Mouse (Mus musculus) limb, embryonic 11.5 days (tissue): Measurements from ENCODE around the gene Tapbpl. TPM values are rescaled to one million over a fixed set of nuclear protein-coding genes. Genes with fewer than 3 reads are reported as not detected.

Experiments used
- ATAC-seq: fragments of 200-750 bp; cut with Nextera tagmentation; 2 replicates; pipeline ENCODE4 v1.8.0; 2017; ENCODE audit warnings: low read depth; ENCODE audit not compliant: insufficient number of reproducible peaks, low FRiP score, low TSS enrichment
- DNase-seq: peaks from one replicate; pipeline ENCODE4 v3.0.0-alpha.2; 2015; ENCODE audit warnings: low spot score
- H3K27ac ChIP-seq: fragments of 300-500 bp; sonication (generic); replicated peaks from 2 replicates; pipeline ENCODE4 v1.5.1; 2014; ENCODE audit warnings: low read depth, mild to moderate bottlenecking, low read length
- H3K27me3 ChIP-seq: fragments of 300-500 bp; sonication (generic); 2 replicates; pipeline ENCODE4 v1.6.1; 2014; ENCODE audit warnings: mild to moderate bottlenecking, low read length, mixed read lengths; ENCODE audit not compliant: control insufficient read depth, insufficient read depth
- H3K36me3 ChIP-seq: fragments of 300-500 bp; sonication (generic); 2 replicates; pipeline ENCODE4 v1.6.1; 2014; ENCODE audit warnings: mild to moderate bottlenecking, low read length, moderate library complexity, mixed read lengths; ENCODE audit not compliant: control insufficient read depth, insufficient read depth
- H3K4me1 ChIP-seq: fragments of 300-500 bp; sonication (generic); 2 replicates; pipeline ENCODE4 v1.6.1; 2014; ENCODE audit warnings: low read length, mixed read lengths; ENCODE audit not compliant: control insufficient read depth, insufficient read depth
- H3K4me2 ChIP-seq: fragments of 300-500 bp; sonication (generic); 2 replicates; pipeline ENCODE4 v1.6.1; 2014; ENCODE audit warnings: low read depth, mild to moderate bottlenecking, moderate library complexity; ENCODE audit not compliant: severe bottlenecking
- H3K4me3 ChIP-seq: fragments of 300-500 bp; sonication (generic); 2 replicates; pipeline ENCODE4 v1.5.1; 2014; ENCODE audit warnings: low read depth, low read length
- H3K9ac ChIP-seq: fragments of 300-500 bp; sonication (generic); 2 replicates; pipeline ENCODE4 v1.6.1; 2014; ENCODE audit warnings: mild to moderate bottlenecking, low read length
- H3K9me3 ChIP-seq: fragments of 300-500 bp; sonication (generic); 2 replicates; pipeline ENCODE4 v1.6.1; 2016; ENCODE audit warnings: low read length; ENCODE audit not compliant: control insufficient read depth
- WGBS: fragments of 180-500 bp; shearing (Covaris S2); extraction: QIAGEN DNeasy Blood & Tissue Kit; methylation state at CpG from one replicate; pipeline ENCODE4 v1.1.7; 2014; 5-methylcytosine and 5-hydroxymethylcytosine counted together
- polyA plus RNA-seq: library from polyadenylated mRNA; unstranded; fragments of >200 nt; fragmentation: Nextera tagmentation; extraction: Ambion mirVana; gene quantifications from 2 replicates; pipeline ENCODE4 v1.2.1, GENCODE M21; 2014

The Tapbpl gene
- polyA plus RNA-seq, 1 experiment from 2014 or later, result 0.87 TPM

DNA sequence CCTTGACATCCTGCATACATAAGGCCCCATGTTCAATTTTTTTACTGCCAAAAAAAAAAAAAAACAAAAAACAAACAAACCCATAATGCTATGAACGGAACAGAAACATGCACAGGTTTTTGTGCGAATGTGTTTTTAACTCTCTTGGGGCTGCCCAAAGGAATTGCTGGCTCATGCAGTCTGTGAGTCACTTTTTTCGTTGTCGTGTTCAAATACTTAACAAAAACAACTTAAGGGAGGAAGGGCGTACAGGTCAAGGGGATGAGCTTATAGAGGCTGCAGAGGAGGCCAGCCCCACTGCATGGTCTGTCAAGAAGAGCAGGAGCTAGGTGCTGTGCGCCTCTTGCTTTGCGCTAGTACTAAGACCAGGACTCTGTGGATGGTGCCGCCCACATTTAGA lies 21.1 kb upstream of the Tapbpl start:
- WGBS, result 91% methylated on average over 8 of the region's 8 CpGs
- Histone ChIP-seq H3K36me3 (no peaks in the 10 kb centered on the region), H3K4me3 (no peak overlapping the region), H3K9me3 (no peaks in the 10 kb centered on the region), H3K9ac (no peak overlapping the region), H3K27ac (no peak overlapping the region), H3K4me1 (no peaks in the 10 kb centered on the region), H3K4me2 (no peak overlapping the region), H3K27me3 (no peaks in the 10 kb centered on the region)
- DNase-seq (no peak), ATAC-seq (no peak)

DNA sequence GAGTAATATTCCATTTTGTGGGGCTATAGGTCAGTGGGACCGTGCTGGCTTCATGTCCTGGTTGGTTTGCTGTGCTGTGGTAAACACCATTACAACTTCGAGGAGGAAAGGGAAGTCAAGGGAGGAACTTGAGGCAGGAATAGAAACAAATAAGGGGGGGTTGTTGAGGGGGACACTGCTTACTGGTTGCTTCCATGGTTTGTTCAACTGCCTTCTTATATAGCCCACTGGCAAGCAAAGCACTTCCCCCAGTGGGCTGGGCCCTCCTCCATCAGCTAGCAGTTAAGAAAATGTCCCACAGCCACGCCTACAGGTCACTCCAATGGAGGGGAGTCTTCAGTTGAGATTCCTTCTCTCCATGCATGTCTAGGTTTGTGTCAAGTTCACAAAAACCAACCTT lies 20.6 kb upstream of the Tapbpl start:
- no peaks in the 10 kb centered on the region for H3K27me3 ChIP-seq
- H3K36me3 ChIP-seq, result no peaks in the 10 kb centered on the region
- H3K27ac ChIP-seq, result no peak overlapping the region
- H3K9me3 ChIP-seq, result no peaks in the 10 kb centered on the region
- DNase-seq, result no peak
- no peak overlapping the region for H3K9ac ChIP-seq
- no peaks in the 10 kb centered on the region for H3K4me1 ChIP-seq
- no peak for ATAC-seq
- H3K4me2 ChIP-seq, result no peak overlapping the region
- no peak overlapping the region for H3K4me3 ChIP-seq
- 87% methylated on average over 3 of the region's 3 CpGs for WGBS

DNA sequence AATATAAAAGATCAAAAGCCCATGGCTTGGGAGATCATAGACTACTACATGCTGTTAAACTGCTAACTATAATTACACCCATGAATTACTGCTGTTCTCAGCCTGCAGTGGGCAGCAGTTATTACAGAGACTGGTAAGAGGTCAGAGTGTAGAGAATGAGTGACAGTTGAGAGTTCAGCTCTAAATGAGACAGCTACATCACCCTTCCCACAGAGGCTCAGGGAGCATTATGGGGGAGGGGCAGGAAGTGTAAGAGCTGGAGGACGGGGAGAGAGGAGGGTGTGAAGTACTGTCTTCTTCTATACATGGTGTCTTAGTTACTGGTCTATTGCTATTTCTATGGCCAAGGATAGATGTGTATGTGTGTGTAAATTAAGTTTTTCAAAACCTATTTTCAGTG lies 12.9 kb upstream of the Tapbpl start:
- DNase-seq (no peak), ATAC-seq (no peak)
- Histone ChIP-seq H3K4me2 (no peak overlapping the region), H3K36me3 (no peaks in the 10 kb centered on the region), H3K9ac (no peak overlapping the region), H3K4me1 (no peaks in the 10 kb centered on the region), H3K4me3 (no peak overlapping the region), H3K27ac (no peak overlapping the region), H3K9me3 (no peaks in the 10 kb centered on the region), H3K27me3 (no peaks in the 10 kb centered on the region)
- 18% methylated on average over 1 of the region's 1 CpGs for WGBS

DNA sequence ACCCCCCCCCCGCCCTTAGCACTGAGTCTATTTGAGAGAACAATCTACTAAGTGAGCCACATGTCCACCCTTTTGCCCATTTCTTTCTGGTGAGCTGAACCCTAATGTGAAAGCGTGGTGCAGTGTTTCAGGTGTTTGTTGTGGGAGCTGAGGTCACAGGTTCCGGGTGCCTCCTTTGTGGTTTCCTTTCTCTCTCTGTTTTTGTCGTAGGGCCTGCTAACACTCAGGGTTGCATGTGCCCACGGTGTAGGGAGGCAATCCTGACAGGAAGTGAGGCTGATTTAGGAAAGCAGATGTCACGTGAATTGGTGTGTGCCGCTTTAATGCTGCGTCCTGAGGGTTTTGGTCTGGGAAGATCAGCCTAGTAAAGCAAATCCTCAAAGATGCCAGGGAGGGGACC lies 9.9 kb upstream of the Tapbpl start:
- WGBS, result 79% methylated on average over 8 of the region's 8 CpGs

DNA sequence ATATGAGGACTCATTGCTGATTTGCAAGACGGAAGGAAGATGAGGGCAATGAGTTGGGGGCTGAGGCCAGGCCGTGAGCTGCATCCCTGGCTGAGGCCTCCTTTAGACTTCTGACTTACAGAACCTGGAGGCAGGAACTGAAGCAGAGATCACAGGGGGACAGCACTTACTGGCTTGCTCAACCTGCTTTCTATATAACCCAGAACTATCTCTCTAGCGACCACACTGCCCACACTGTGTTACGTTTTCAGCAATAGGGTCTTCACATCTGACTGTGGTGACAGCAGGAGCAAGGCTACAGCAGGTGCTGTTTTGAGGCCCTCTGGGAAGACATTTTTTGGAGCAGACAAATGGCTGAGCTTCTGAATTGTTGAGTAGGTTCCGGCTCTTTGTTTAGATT lies 9.0 kb upstream of the Tapbpl start:
- no peak overlapping the region for H3K27ac ChIP-seq
- DNase-seq, result no peak
- H3K9me3 ChIP-seq, result no peaks in the 10 kb centered on the region
- no peak overlapping the region for H3K9ac ChIP-seq
- H3K27me3 ChIP-seq, result no peaks in the 10 kb centered on the region
- H3K4me1 ChIP-seq, result no peaks in the 10 kb centered on the region
- H3K36me3 ChIP-seq, result no peaks in the 10 kb centered on the region
- ATAC-seq, result no peak
- no peak overlapping the region for H3K4me2 ChIP-seq
- no peak overlapping the region for H3K4me3 ChIP-seq
- 82% methylated on average over 5 of the region's 5 CpGs for WGBS

More for the DNA sequence above, 9.9 kb upstream of the Tapbpl start:
- H3K9ac ChIP-seq, result no peak overlapping the region
- no peak overlapping the region for H3K4me2 ChIP-seq
- H3K27ac ChIP-seq, result no peak overlapping the region
- ATAC-seq (no peak), DNase-seq (no peak)
- no peaks in the 10 kb centered on the region for H3K4me1 ChIP-seq
- no peak overlapping the region for H3K4me3 ChIP-seq
- H3K9me3 ChIP-seq, result no peaks in the 10 kb centered on the region
- no peaks in the 10 kb centered on the region for H3K27me3 ChIP-seq
- H3K36me3 ChIP-seq, result no peaks in the 10 kb centered on the region

DNA sequence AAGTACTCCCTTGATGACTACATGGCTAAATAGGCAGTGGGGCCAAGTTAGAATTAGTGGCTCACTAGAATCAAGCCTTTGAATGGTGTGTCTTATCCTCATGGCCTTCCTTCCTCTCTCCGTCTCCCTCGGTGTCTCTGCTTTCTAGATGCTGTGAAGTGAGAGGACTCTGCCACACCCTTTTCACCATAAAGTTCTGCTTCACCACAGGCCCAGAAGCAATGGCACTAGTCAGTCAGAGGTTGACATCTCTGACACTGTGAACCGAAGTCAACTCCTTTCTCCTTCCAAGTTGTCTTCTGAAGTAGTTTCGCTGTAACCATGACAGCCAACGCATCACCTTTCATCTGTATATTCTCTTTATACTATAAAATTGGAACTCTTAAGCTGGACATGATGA lies 7.9 kb upstream of the Tapbpl start:
- Histone ChIP-seq H3K4me2 (no peak overlapping the region), H3K9ac (no peak overlapping the region), H3K27ac (no peak overlapping the region), H3K4me3 (no peak overlapping the region), H3K9me3 (no peaks in the 10 kb centered on the region), H3K36me3 (no peaks in the 10 kb centered on the region), H3K4me1 (no peaks in the 10 kb centered on the region), H3K27me3 (no peaks in the 10 kb centered on the region)
- 94% methylated on average over 5 of the region's 5 CpGs for WGBS
- DNase-seq (no peak), ATAC-seq (no peak)

DNA sequence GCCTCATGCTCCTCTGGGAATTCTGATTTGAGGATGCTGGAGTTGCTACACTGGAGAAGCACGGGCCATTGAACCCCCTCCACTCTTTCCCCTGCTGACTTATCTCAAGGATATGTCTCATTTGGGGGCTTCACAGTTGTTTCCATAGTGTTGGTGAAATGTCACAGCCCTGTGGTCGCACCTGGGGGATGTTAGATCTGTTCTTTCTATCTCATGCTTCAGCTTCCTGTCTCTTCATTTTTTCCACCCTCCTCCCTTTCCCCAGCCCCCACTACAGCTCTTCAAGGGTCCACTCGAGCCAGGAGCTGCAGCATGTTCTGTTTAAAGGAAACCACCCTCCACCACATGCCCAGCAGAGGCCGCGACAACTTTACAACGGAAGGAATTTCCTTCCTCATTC lies 6.7 kb upstream of the Tapbpl start:
- Histone ChIP-seq H3K4me2 (no peak overlapping the region), H3K4me3 (no peak overlapping the region), H3K9ac (no peak overlapping the region), H3K4me1 (no peaks in the 10 kb centered on the region), H3K9me3 (no peaks in the 10 kb centered on the region), H3K36me3 (no peaks in the 10 kb centered on the region), H3K27me3 (no peaks in the 10 kb centered on the region), H3K27ac (no peak overlapping the region)
- ATAC-seq (no peak), DNase-seq (no peak)
- WGBS, result 75% methylated on average over 6 of the region's 6 CpGs

DNA sequence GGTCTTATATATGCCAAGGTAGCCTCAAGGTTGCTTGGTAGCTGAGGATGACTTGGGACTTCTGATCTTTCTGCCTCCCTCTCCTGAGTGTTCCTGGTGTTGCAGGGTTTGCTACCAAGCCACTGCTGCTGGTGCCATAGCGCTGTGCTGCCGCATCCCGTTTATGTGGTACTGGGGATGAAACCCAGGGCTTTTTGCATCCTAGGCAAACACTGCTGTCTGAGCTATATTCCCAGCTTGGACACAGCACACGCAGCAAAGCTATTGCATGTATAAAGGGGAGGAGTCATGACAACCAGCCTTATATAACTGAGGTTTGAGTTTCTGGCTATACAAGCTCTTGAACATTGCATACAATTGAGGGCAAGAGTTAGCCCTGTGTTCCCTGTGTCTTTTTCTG lies 5.8 kb upstream of the Tapbpl start:
- H3K27me3 ChIP-seq, result no peaks in the 10 kb centered on the region
- H3K4me1 ChIP-seq, result no peaks in the 10 kb centered on the region
- no peak for DNase-seq
- H3K9me3 ChIP-seq, result no peaks in the 10 kb centered on the region
- no peak overlapping the region for H3K9ac ChIP-seq
- H3K36me3 ChIP-seq, result no peaks in the 10 kb centered on the region
- ATAC-seq, result no peak
- no peak overlapping the region for H3K27ac ChIP-seq
- 83% methylated on average over 4 of the region's 4 CpGs for WGBS
- H3K4me2 ChIP-seq, result no peak overlapping the region
- no peak overlapping the region for H3K4me3 ChIP-seq

DNA sequence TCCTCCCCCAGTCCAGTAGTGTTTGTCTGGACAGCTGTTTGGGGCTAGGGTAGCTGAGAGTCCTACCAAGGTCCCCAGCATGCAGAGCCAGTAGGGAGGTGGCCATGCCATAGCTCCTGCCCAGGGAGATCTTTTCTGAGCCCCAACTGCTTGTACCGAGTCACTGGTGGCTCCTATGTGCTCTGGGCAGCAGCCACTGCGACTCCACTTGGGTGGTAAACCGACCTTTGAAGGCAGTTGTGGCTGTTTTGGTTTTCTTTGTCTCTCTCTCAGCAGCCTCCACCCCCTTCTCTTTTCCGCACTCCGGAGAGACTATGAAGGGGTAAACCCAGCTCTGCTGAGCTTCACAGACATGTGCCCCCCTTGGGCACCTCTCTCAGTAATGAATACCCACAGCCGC lies 5.1 kb upstream of the Tapbpl start, which contains the start of gene Cd27:
Cd27 (minus strand) TSS at position 229 of the 400 bp plus-strand sequence.
- no peaks in the 10 kb centered on the region for H3K36me3 ChIP-seq
- H3K4me3 ChIP-seq, result no peak within 1 kb of the TSS
- no peaks in the 10 kb centered on the region for H3K9me3 ChIP-seq
- H3K9ac ChIP-seq, result no peak within 1 kb of the TSS
- peaks cover 6% of the 10 kb centered on the region for H3K4me1 ChIP-seq
- H3K27ac ChIP-seq, result no peak within 1 kb of the TSS
- ATAC-seq (no peak), DNase-seq (no peak)
- H3K27me3 ChIP-seq, result no peaks in the 10 kb centered on the region
- H3K4me2 ChIP-seq, result no peak within 1 kb of the TSS
- 55% methylated on average over 6 of the region's 6 CpGs for WGBS
